Comparison of ENCODE assay signal across 8 mouse cellular contexts in genomic region chr10:77583795-77584422, GRCm38 (mm10). TPM values are rescaled to one million over a fixed set of nuclear protein-coding genes. Genes with fewer than 3 reads are reported as not detected.
DNase-seq lines count a peak whose midpoint lies in the region; ATAC-seq lines count a peak whose summit lies in the region.

No protein-coding gene starts in this region.

- DNase-seq in c-Kit-positive CD71-positive TER-119-negative erythroid progenitor cells, embryonic 14.5 days (ENCODE audit: low read depth): peak; percentile 76
- DNase-seq in right cerebral cortex, postnatal 36 days (ENCODE audit: low spot score in 2 of 2): no peak
- DNase-seq in forebrain, embryonic 11.5 days (ENCODE audit: low spot score): no peak
- no peak for DNase-seq in cerebellum, adult 8-10 months

- 72% methylated on average over 10 of the region's 10 CpGs for WGBS in hindbrain, embryonic 12.5 days
- WGBS in hindbrain, embryonic 16.5 days: 66% methylated on average over 10 of the region's 10 CpGs
- WGBS in intestine, embryonic 16.5 days: 63% methylated on average over 10 of the region's 10 CpGs
- WGBS in forebrain, embryonic 11.5 days: 85% methylated on average over 10 of the region's 10 CpGs

- H3K36me3 ChIP-seq in hindbrain, embryonic 12.5 days: peaks cover 14% of the 10 kb centered on the region; the same call in 1 of the 2 replicates
- 0 out of 2 replicates have a peak, but pooled peaks cover 3% of the 10 kb centered on the region for H3K36me3 ChIP-seq in hindbrain, embryonic 16.5 days (ENCODE audit: control insufficient read depth, insufficient read depth, low read length)
- H3K36me3 ChIP-seq in intestine, embryonic 16.5 days (ENCODE audit: control insufficient read depth, insufficient read depth, low read length): no peaks in the 10 kb centered on the region
- no peaks in the 10 kb centered on the region for H3K36me3 ChIP-seq in forebrain, embryonic 11.5 days (ENCODE audit: control insufficient read depth, insufficient read depth, low read length)

- no peaks in the 10 kb centered on the region for H3K9me3 ChIP-seq in hindbrain, embryonic 12.5 days (replicated peaks)
- H3K9me3 ChIP-seq in hindbrain, embryonic 16.5 days (ENCODE audit: control insufficient read depth, low read length): no peaks in the 10 kb centered on the region
- no peaks in the 10 kb centered on the region for H3K9me3 ChIP-seq in intestine, embryonic 16.5 days (ENCODE audit: control insufficient read depth, low read length)
- no peaks in the 10 kb centered on the region for H3K9me3 ChIP-seq in forebrain, embryonic 11.5 days (ENCODE audit: control insufficient read depth, low read length)

- no peak overlapping the region for H3K4me2 ChIP-seq in hindbrain, embryonic 12.5 days (replicated peaks)
- H3K4me2 ChIP-seq in hindbrain, embryonic 16.5 days (ENCODE audit: low read length): no peak overlapping the region
- H3K4me2 ChIP-seq in intestine, embryonic 16.5 days (ENCODE audit: low read depth, low read length): peak overlapping the region; percentile 25; the same call in 1 of the 2 replicates
- H3K4me2 ChIP-seq in forebrain, embryonic 11.5 days (ENCODE audit: low read depth, low read length, severe bottlenecking): no peak overlapping the region

- peaks cover 27% of the 10 kb centered on the region for H3K4me1 ChIP-seq in hindbrain, embryonic 12.5 days
- H3K4me1 ChIP-seq in hindbrain, embryonic 16.5 days (ENCODE audit: control insufficient read depth, insufficient read depth, low read depth, low read length): peaks cover 19% of the 10 kb centered on the region
- peaks cover 48% of the 10 kb centered on the region for H3K4me1 ChIP-seq in intestine, embryonic 16.5 days (ENCODE audit: control insufficient read depth, insufficient read depth, low read length)
- peaks cover 6% of the 10 kb centered on the region for H3K4me1 ChIP-seq in forebrain, embryonic 11.5 days (replicated peaks; ENCODE audit: control insufficient read depth, insufficient read depth, low read length)

- no peaks in the 10 kb centered on the region for H3K27me3 ChIP-seq in hindbrain, embryonic 12.5 days
- no peaks in the 10 kb centered on the region for H3K27me3 ChIP-seq in hindbrain, embryonic 16.5 days (replicated peaks; ENCODE audit: control insufficient read depth, insufficient read depth, low read length)
- no peaks in the 10 kb centered on the region for H3K27me3 ChIP-seq in intestine, embryonic 16.5 days (replicated peaks; ENCODE audit: control insufficient read depth, insufficient read depth, low read length)
- no peaks in the 10 kb centered on the region for H3K27me3 ChIP-seq in forebrain, embryonic 11.5 days (ENCODE audit: control insufficient read depth, insufficient read depth, low read length)

- H3K4me3 ChIP-seq in hindbrain, embryonic 12.5 days: no peak overlapping the region
- H3K4me3 ChIP-seq in hindbrain, embryonic 16.5 days (ENCODE audit: low read length): no peak overlapping the region
- no peak overlapping the region for H3K4me3 ChIP-seq in intestine, embryonic 16.5 days (ENCODE audit: low read length)
- no peak overlapping the region for H3K4me3 ChIP-seq in forebrain, embryonic 11.5 days (ENCODE audit: low read depth, low read length)

- no peak overlapping the region for H3K27ac ChIP-seq in hindbrain, embryonic 12.5 days
- H3K27ac ChIP-seq in hindbrain, embryonic 16.5 days (ENCODE audit: low read depth, low read length): no peak overlapping the region
- H3K27ac ChIP-seq in intestine, embryonic 16.5 days (ENCODE audit: low read length): no peak overlapping the region
- no peak overlapping the region for H3K27ac ChIP-seq in forebrain, embryonic 11.5 days (ENCODE audit: low read depth, low read length)

- H3K9ac ChIP-seq in hindbrain, embryonic 12.5 days: peak overlapping the region; percentile 23; the same call in 1 of the 2 replicates
- no peak overlapping the region for H3K9ac ChIP-seq in hindbrain, embryonic 16.5 days (ENCODE audit: low read depth, low read length)
- no peak overlapping the region for H3K9ac ChIP-seq in intestine, embryonic 16.5 days (ENCODE audit: low read depth, low read length)
- H3K9ac ChIP-seq in forebrain, embryonic 11.5 days (ENCODE audit: low read length): no peak overlapping the region

- no peak for ATAC-seq in hindbrain, embryonic 12.5 days (ENCODE audit: low FRiP score)
- no peak for ATAC-seq in hindbrain, embryonic 16.5 days
- ATAC-seq in intestine, embryonic 16.5 days: no peak
- 0 out of 2 replicates have a peak, but pooled peaks have one; percentile 16 for ATAC-seq in megakaryocyte, adult 5-6 weeks (ENCODE audit: poor library complexity, severe bottlenecking)
- ATAC-seq in forebrain, embryonic 11.5 days (replicated peaks; ENCODE audit: low FRiP score): no peak

RNA-seq across cellular contexts. Expression of gene Pttg1ip, which starts 2.4 kb away (rescaled TPM):
- polyA plus RNA-seq in hindbrain, embryonic 12.5 days (2016; fragmentation: Nextera tagmentation; extraction: Ambion mirVana): 77.2 and 78.8 TPM in 2 replicates
- polyA plus RNA-seq in hindbrain, embryonic 16.5 days (2015; fragmentation: Nextera tagmentation; extraction: Ambion mirVana): 84.4 and 88.3 TPM in 2 replicates
- 177 and 181 TPM in 2 replicates for polyA plus RNA-seq in intestine, embryonic 16.5 days (2015; fragmentation: Nextera tagmentation; extraction: Ambion mirVana)
- total RNA-seq in megakaryocyte, adult 5-6 weeks (2015): 82.8 and 97.8 TPM in 2 replicates
- total RNA-seq in megakaryocyte, adult 5-6 weeks (2017): 50.0 and 54.8 TPM in 2 replicates
- 69.0 and 73.8 TPM in 2 replicates for polyA plus RNA-seq in forebrain, embryonic 11.5 days (2014; fragmentation: Nextera tagmentation; extraction: Ambion mirVana)

RNA-seq across cellular contexts. Expression of gene Sumo3, which starts 22.0 kb away (rescaled TPM):
- polyA plus RNA-seq in hindbrain, embryonic 12.5 days (2016; fragmentation: Nextera tagmentation; extraction: Ambion mirVana): 276 and 287 TPM in 2 replicates
- polyA plus RNA-seq in hindbrain, embryonic 16.5 days (2015; fragmentation: Nextera tagmentation; extraction: Ambion mirVana): 303 and 334 TPM in 2 replicates
- 330 and 356 TPM in 2 replicates for polyA plus RNA-seq in intestine, embryonic 16.5 days (2015; fragmentation: Nextera tagmentation; extraction: Ambion mirVana)
- 22.1 and 22.7 TPM in 2 replicates for total RNA-seq in megakaryocyte, adult 5-6 weeks (2015)
- total RNA-seq in megakaryocyte, adult 5-6 weeks (2017): 118 and 137 TPM in 2 replicates
- polyA plus RNA-seq in forebrain, embryonic 11.5 days (2014; fragmentation: Nextera tagmentation; extraction: Ambion mirVana): 336 and 367 TPM in 2 replicates

RNA-seq across cellular contexts. Expression of gene Gm49325, which starts 22.1 kb away (rescaled TPM):
- polyA plus RNA-seq in hindbrain, embryonic 12.5 days (2016; fragmentation: Nextera tagmentation; extraction: Ambion mirVana): 13.2 and 13.3 TPM in 2 replicates
- not detected in 2 replicates for polyA plus RNA-seq in hindbrain, embryonic 16.5 days (2015; fragmentation: Nextera tagmentation; extraction: Ambion mirVana)
- 1.9 TPM in 1 of 2 replicates, not detected in the other for polyA plus RNA-seq in intestine, embryonic 16.5 days (2015; fragmentation: Nextera tagmentation; extraction: Ambion mirVana)
- not detected in 2 replicates for total RNA-seq in megakaryocyte, adult 5-6 weeks (2015)
- not detected in 2 replicates for total RNA-seq in megakaryocyte, adult 5-6 weeks (2017)
- not detected in 2 replicates for polyA plus RNA-seq in forebrain, embryonic 11.5 days (2014; fragmentation: Nextera tagmentation; extraction: Ambion mirVana)

RNA-seq across cellular contexts. Expression of gene Ube2g2, which starts 38.2 kb away (rescaled TPM):
- 81.6 and 82.3 TPM in 2 replicates for polyA plus RNA-seq in hindbrain, embryonic 12.5 days (2016; fragmentation: Nextera tagmentation; extraction: Ambion mirVana)
- 85.0 and 91.0 TPM in 2 replicates for polyA plus RNA-seq in hindbrain, embryonic 16.5 days (2015; fragmentation: Nextera tagmentation; extraction: Ambion mirVana)
- polyA plus RNA-seq in intestine, embryonic 16.5 days (2015; fragmentation: Nextera tagmentation; extraction: Ambion mirVana): 61.5 and 68.6 TPM in 2 replicates
- total RNA-seq in megakaryocyte, adult 5-6 weeks (2015): 15.3 and 18.1 TPM in 2 replicates
- total RNA-seq in megakaryocyte, adult 5-6 weeks (2017): 27.4 and 40.0 TPM in 2 replicates
- 76.7 and 78.1 TPM in 2 replicates for polyA plus RNA-seq in forebrain, embryonic 11.5 days (2014; fragmentation: Nextera tagmentation; extraction: Ambion mirVana)

RNA-seq across cellular contexts. Expression of gene Itgb2, which starts 53.9 kb away (rescaled TPM):
- polyA plus RNA-seq in hindbrain, embryonic 12.5 days (2016; fragmentation: Nextera tagmentation; extraction: Ambion mirVana): 0.70 and 1.6 TPM in 2 replicates
- 0.92 and 1.1 TPM in 2 replicates for polyA plus RNA-seq in hindbrain, embryonic 16.5 days (2015; fragmentation: Nextera tagmentation; extraction: Ambion mirVana)
- 3.8 and 3.9 TPM in 2 replicates for polyA plus RNA-seq in intestine, embryonic 16.5 days (2015; fragmentation: Nextera tagmentation; extraction: Ambion mirVana)
- total RNA-seq in megakaryocyte, adult 5-6 weeks (2015): 342 TPM in 2 replicates
- 400 and 419 TPM in 2 replicates for total RNA-seq in megakaryocyte, adult 5-6 weeks (2017)
- polyA plus RNA-seq in forebrain, embryonic 11.5 days (2014; fragmentation: Nextera tagmentation; extraction: Ambion mirVana): 1.2 and 1.3 TPM in 2 replicates
